Mouse (Mus musculus) liver, embryonic 16.5 days (tissue): Measurements from ENCODE around the gene Fam20a. TPM values are rescaled to one million over a fixed set of nuclear protein-coding genes. Genes with fewer than 3 reads are reported as not detected.
A peak's percentile ranks its signal among the peaks of the same experiment; 100 is the strongest.
"Not testable (repeated sequence)": the region's sequence is repeated elsewhere in the genome, so short reads cannot be mapped to it uniquely, and the experiment has no call there.

ENCODE experiments used
- ATAC-seq: fragments of 200-750 bp; cut with Nextera tagmentation; 2 replicates; pipeline ENCODE4 v1.8.0; 2017; ENCODE audit warnings: low read depth, mild to moderate bottlenecking, moderate number of reproducible peaks, moderate library complexity
- H3K27ac ChIP-seq: fragments of 300-500 bp; sonication (generic); 2 replicates; pipeline ENCODE4 v1.5.1; 2014; ENCODE audit warnings: mild to moderate bottlenecking, low read length
- H3K27me3 ChIP-seq: fragments of 300-500 bp; sonication (generic); 2 replicates; pipeline ENCODE4 v1.6.1; 2014; ENCODE audit warnings: low read depth, low read length, mixed read lengths; ENCODE audit not compliant: control insufficient read depth, insufficient read depth
- H3K36me3 ChIP-seq: fragments of 300-500 bp; sonication (generic); 2 replicates; pipeline ENCODE4 v1.6.1; 2014; ENCODE audit warnings: mild to moderate bottlenecking; ENCODE audit not compliant: control insufficient read depth, insufficient read depth
- H3K4me1 ChIP-seq: fragments of 300-500 bp; sonication (generic); 2 replicates; pipeline ENCODE4 v1.6.1; 2014; ENCODE audit warnings: low read depth, low read length, mixed read lengths; ENCODE audit not compliant: control insufficient read depth
- H3K4me2 ChIP-seq: fragments of 300-500 bp; sonication (generic); 2 replicates; pipeline ENCODE4 v1.6.1; 2014; ENCODE audit warnings: low read depth, low read length, mixed read lengths
- H3K4me3 ChIP-seq: fragments of 300-500 bp; sonication (generic); 2 replicates; pipeline ENCODE4 v1.5.1; 2014; ENCODE audit warnings: low read depth, mild to moderate bottlenecking, low read length
- H3K9ac ChIP-seq: fragments of 300-500 bp; sonication (generic); 2 replicates; pipeline ENCODE4 v1.6.1; 2014; ENCODE audit warnings: low read depth, low read length
- H3K9me3 ChIP-seq: fragments of 300-500 bp; sonication (generic); replicated peaks from 2 replicates; pipeline ENCODE4 v1.6.1; 2016; ENCODE audit warnings: low read length; ENCODE audit not compliant: control insufficient read depth
- WGBS: fragments of 180-500 bp; shearing (Covaris S2); extraction: QIAGEN DNeasy Blood & Tissue Kit; methylation state at CpG from one replicate; pipeline ENCODE4 v1.1.7; 2014; ENCODE audit not compliant: insufficient replicate concordance; 5-methylcytosine and 5-hydroxymethylcytosine counted together
- polyA plus RNA-seq: library from polyadenylated mRNA; unstranded; fragments of >200 nt; fragmentation: Nextera tagmentation; extraction: Ambion mirVana; gene quantifications from 2 replicates; pipeline ENCODE4 v1.2.1, GENCODE M21; 2015

The Fam20a gene
- polyA plus RNA-seq, 1 experiment from 2014 or later: 10.3 TPM

DNA sequence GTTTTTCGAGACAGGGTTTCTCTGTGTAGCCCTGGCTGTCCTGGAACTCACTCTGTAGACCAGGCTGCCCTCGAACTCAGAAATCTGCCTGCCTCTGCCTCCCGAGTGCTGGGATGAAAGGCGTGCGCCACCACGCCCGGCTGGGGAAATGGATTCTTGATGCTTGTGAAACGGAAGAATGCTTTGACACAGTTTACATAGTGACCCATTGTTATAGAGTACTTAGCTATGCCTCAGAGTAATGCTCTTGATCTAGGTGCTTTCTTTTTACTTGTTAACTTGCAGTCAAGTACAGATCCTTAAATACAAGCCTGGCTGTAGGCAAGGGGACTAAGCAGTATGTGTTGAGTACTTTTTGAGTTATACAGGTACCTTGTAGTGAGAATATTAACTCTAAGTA is 61.6 kb downstream of the Fam20a start:
- not testable (repeated sequence) for H3K4me3 ChIP-seq, H3K9me3 ChIP-seq, H3K27ac ChIP-seq, H3K27me3 ChIP-seq, ATAC-seq, H3K9ac ChIP-seq, H3K4me2 ChIP-seq
- WGBS: 84% methylated on average over 8 of the region's 8 CpGs
- Histone ChIP-seq H3K4me1 (peaks cover 10% of the 10 kb centered on the region), H3K36me3 (peaks cover 39% of the 10 kb centered on the region)

DNA sequence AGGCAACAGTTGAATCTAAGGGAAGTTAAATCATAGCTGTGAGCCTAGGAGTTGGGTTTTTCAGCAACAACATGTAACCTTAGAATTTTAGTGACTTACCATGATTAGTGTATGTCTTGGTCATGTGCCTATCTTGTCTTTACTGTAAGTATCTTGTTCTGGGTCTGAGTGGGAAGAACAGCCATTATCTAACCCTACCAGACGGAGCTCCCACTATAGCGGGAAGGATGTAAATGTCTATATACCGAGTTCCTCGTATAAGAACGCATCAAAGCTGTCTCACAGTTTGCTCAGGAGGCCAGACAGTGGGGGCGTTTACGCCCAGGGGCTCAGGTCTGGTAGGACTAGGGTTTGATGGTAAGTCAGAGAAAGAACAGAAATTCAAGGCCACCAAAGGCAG is 65.8 kb downstream of the Fam20a start:
- H3K9me3 ChIP-seq: no peaks in the 10 kb centered on the region
- peaks cover 30% of the 10 kb centered on the region for H3K4me1 ChIP-seq
- WGBS: 22% methylated on average over 7 of the region's 7 CpGs
- ATAC-seq: peak; percentile 72
- H3K27me3 ChIP-seq: no peaks in the 10 kb centered on the region
- no peak overlapping the region for H3K27ac ChIP-seq
- no peak overlapping the region; the same call in 1 of the 2 replicates for H3K4me2 ChIP-seq
- H3K4me3 ChIP-seq: no peak overlapping the region
- no peak overlapping the region for H3K9ac ChIP-seq
- peaks cover 14% of the 10 kb centered on the region for H3K36me3 ChIP-seq

DNA sequence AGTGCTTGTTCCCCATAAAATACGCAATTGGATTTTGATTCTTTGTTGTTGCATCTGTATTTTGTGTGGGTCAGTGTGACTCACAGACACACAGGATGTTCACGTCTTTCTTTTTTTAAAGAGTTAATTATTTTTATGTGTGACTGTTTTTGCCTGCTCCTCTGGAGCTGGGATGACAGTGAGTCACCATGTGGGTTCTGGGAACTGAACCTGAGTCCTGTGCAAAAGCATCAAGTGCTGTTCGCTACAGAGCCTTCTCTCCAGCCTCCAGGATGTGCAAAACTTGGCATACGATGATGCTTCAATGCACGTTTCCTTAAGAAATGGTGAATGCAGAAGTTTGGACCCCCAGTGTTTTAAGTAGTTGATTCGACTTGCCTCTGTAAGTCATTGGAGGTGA is 67.5 kb downstream of the Fam20a start:
- H3K4me2 ChIP-seq: no peak overlapping the region
- H3K4me3 ChIP-seq: no peak overlapping the region
- no peaks in the 10 kb centered on the region for H3K9me3 ChIP-seq
- H3K27ac ChIP-seq: no peak overlapping the region
- H3K9ac ChIP-seq: no peak overlapping the region
- H3K27me3 ChIP-seq: no peaks in the 10 kb centered on the region
- 75% methylated on average over 6 of the region's 6 CpGs for WGBS
- no peak for ATAC-seq
- peaks cover 10% of the 10 kb centered on the region; the same call in 1 of the 2 replicates for H3K36me3 ChIP-seq
- peaks cover 39% of the 10 kb centered on the region for H3K4me1 ChIP-seq

DNA sequence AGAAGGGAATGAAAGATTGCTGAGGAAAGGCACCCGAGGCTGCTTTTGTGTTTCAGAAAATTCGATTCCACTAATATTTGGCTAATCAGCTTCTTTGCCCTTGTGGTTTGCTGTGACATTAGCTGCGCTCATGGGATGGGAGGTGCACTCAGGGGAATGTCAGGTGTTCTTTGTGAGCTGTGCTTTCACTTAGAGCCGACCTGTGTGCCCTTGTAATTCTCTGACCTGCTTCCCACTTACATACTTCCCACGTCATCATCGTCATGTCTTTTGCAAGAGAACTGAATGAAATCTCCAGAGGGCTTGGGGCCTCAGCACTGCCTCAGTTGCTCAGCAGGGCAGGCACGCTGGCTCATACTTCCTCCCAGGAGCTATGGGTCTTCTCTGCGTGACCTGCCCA is 68.9 kb downstream of the Fam20a start:
- 64% methylated on average over 8 of the region's 8 CpGs for WGBS
- H3K4me2 ChIP-seq: peak overlapping the region; percentile 96; the same call in 1 of the 2 replicates
- H3K9ac ChIP-seq: no peak overlapping the region
- H3K9me3 ChIP-seq: no peaks in the 10 kb centered on the region
- H3K4me3 ChIP-seq: no peak overlapping the region
- peaks cover 44% of the 10 kb centered on the region for H3K4me1 ChIP-seq
- H3K27ac ChIP-seq: no peak overlapping the region
- ATAC-seq: no peak
- peaks cover 10% of the 10 kb centered on the region; the same call in 1 of the 2 replicates for H3K36me3 ChIP-seq
- peaks cover 3% of the 10 kb centered on the region; the same call in 1 of the 2 replicates for H3K27me3 ChIP-seq

DNA sequence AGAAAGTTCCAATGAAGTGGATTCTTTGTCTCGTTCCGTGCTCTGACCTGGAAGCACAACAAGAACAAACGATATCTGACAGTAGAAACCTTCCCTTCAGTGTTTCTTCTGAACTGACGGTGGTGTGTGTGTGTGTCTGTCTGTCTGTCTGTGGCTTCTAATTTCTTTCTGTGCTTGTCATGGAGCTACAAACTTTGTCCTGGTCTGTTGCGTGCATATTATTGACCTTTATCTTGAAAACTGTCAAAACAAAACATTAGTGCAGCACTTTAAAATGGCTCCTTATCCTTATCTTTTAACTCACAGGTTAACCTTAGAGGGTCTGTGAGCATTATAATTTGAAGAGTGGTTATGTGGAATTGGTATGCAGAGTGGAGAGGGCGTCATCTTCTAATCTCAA is 69.6 kb downstream of the Fam20a start:
- peak overlapping the region; percentile 96 for H3K4me2 ChIP-seq
- peak overlapping the region; percentile 29 for H3K27ac ChIP-seq
- H3K9ac ChIP-seq: peak overlapping the region; percentile 89
- H3K4me1 ChIP-seq: peaks cover 44% of the 10 kb centered on the region
- H3K36me3 ChIP-seq: peaks cover 10% of the 10 kb centered on the region; the same call in 1 of the 2 replicates
- no peaks in the 10 kb centered on the region for H3K9me3 ChIP-seq
- H3K27me3 ChIP-seq: peaks cover 3% of the 10 kb centered on the region; the same call in 1 of the 2 replicates
- H3K4me3 ChIP-seq: peak overlapping the region; percentile 85
- 24% methylated on average over 6 of the region's 6 CpGs for WGBS
- no peak for ATAC-seq

DNA sequence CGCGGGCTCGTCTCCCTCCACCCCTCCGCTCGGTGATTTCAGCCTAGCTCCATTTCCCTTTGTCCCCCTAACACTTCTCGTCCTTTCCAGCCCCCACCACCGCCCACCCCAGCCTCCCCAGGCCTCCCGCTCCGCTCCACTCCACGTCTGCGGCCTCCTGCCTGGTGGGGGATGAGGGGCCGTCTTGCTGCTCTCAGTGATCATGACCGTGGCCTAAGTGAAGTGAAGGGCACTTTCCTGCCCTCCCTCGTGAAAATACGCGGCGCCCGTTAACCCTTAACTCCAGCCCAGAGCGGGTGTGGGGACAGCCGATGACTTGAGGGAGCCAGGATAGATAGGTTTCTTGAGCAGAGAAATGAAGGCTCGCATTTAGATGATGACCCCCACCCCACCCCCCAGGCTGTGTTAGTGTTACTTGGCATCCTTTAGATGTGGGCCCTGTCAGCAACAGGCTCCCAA is 70.5 kb downstream of the Fam20a start:
- H3K9me3 ChIP-seq: no peaks in the 10 kb centered on the region
- no peak; the same call in 1 of the 2 replicates for ATAC-seq
- peaks cover 3% of the 10 kb centered on the region; the same call in 1 of the 2 replicates for H3K27me3 ChIP-seq
- H3K36me3 ChIP-seq: peaks cover 6% of the 10 kb centered on the region; the same call in 1 of the 2 replicates
- peak overlapping the region; percentile 85 for H3K4me3 ChIP-seq
- WGBS: under 1% methylated on average over 21 of the region's 21 CpGs
- peak overlapping the region; percentile 89 for H3K27ac ChIP-seq
- peak overlapping the region; percentile 96 for H3K4me2 ChIP-seq
- peak overlapping the region; percentile 89 for H3K9ac ChIP-seq
- H3K4me1 ChIP-seq: peaks cover 38% of the 10 kb centered on the region

DNA sequence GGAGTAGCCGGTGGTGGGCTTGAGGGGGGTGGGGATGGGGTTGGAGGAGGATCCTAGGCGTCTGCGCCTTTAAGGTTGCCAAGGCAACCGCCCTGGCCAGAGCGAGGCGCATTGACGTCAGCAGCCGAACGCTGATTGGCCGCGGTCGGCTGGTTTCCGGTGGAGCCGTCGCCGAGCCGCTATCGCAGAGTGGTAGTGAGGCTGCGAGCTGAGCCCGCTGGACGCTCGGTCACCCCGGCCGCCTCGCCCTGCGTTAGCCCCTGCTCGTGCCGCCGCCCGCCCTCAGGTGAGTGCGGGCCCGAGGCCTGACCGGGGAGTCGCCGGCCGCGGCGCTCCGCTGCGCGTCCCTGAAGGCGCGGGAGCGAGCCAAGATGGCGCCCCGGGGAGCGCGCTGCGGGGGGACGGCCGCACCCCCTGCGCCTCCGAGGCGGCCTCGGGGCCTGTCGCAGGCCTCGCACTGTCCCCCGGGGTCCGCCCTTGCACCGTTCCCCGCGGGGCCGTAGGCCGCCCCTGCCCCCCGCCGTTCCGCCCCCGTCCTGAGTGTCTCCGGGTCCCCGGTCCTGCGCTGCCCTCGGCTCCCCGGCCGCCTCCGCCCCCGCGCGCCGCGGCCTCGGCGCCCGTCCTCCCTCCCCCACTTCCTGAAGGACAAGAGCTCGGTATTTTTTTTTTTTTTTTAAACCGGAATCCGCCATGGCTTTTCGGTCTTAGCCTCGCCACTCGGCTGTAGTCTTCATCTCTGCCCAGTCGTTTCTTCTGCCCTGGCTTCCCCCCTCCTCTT is 71.1 kb downstream of the Fam20a start:
- under 1% methylated on average over 83 of the region's 90 CpGs for WGBS
- Histone ChIP-seq H3K4me1 (peaks cover 34% of the 10 kb centered on the region), H3K9me3 (no peaks in the 10 kb centered on the region), H3K9ac (peak overlapping the region; percentile 89), H3K4me2 (peak overlapping the region; percentile 96), H3K36me3 (peaks cover 6% of the 10 kb centered on the region; the same call in 1 of the 2 replicates), H3K27ac (peak overlapping the region; percentile 89), H3K4me3 (peak overlapping the region; percentile 85), H3K27me3 (peaks cover 3% of the 10 kb centered on the region; the same call in 1 of the 2 replicates)
- ATAC-seq: peak; percentile 94

DNA sequence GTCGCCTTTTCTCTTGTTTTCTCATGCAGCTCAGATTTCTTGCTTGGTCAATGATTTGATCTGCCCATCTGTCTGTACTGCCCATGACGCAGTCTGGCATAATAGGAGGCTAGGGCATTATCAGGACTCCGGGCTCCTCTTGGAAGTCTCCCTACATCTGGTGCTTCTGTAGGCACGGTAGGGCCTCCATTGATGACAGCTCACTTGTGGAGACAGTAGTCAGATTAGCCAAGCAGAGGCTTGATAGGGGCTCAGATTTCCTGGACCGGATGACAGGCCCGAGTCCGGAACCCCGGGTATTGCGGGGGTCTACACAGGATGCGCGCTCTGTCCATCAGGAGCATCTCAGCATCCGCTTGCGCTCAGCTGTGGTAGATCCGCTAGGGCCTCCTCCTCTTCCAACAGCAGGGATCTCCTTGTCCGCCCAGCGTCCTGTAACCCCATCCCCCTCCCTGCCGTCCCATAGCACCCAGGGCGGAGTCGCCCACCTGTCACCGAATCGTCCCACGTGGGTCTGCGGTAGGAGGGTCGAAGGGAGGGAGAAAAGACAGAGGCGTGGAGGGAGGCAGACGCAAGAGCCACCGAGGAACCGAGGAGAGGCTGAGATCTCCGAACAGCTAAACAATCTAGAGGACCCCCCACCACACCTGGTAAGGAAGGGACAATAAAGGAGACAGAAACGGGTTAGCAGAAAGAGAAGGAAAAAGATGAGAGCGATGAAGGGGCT is 71.9 kb downstream of the Fam20a start:
- Histone ChIP-seq H3K36me3 (peaks cover 6% of the 10 kb centered on the region; the same call in 1 of the 2 replicates), H3K27ac (0 out of 2 replicates have a peak overlapping the region, but pooled peaks have one; percentile 27), H3K4me3 (peak overlapping the region; percentile 85), H3K9ac (peak overlapping the region; percentile 36), H3K9me3 (no peaks in the 10 kb centered on the region), H3K4me2 (peak overlapping the region; percentile 96), H3K4me1 (peaks cover 30% of the 10 kb centered on the region), H3K27me3 (peaks cover 3% of the 10 kb centered on the region; the same call in 1 of the 2 replicates)
- peak; percentile 28 for ATAC-seq
- WGBS: 2% methylated on average over 31 of the region's 31 CpGs
